Mouse (Mus musculus): ENCODE data around the gene Odf3b. TPM values are rescaled to one million over a fixed set of nuclear protein-coding genes. Genes with fewer than 3 reads are reported as not detected.

Gene Odf3b
- polyA plus RNA-seq, 1 experiment from 2014 or later: 1.3 TPM

DNA sequence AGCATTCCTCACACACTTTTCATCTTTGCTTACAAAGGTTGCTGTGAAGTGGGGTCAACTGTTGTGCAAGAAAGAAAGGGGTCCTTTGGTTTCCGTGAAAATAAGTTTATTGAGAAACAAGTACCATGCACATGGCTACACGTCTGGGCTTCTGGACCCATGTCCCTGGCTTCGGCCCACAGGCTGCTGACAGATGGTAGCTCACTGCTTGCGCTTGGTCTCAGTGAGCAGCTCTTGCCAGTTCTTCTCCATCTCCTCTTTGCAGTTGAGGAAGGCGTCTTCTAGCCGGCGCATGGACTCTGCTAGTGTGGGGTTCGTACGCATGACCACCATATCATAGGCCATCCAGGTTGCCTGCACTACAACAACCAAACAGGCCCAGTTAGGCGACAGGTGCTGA lies 11.0 kb upstream of the Odf3b start:
- TF ChIP-seq CTCF (IDR thresholded peaks at IDR 0.05; ENCODE audit: low read depth): no peak

DNA sequence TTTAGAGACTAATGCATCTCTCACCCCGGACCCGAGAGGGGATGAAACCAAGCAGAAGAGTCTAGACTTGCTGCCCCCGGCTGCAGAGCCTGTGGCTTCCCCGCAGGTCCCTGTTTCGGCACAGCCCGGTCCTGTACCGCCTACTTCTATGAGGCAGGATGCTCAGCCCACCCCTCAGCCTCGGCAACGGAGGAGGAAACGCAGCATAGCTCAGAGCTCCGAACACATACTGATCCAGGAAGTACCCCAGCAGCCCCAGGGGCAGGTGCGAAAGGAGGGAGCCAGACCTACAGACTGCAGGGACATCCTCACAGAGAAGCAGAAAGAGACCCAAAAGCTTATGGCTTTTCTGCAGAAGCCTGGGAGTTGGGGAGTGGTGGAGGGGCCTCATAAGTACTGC lies 8.0 kb upstream of the Odf3b start:
- no peak overlapping the region for H3K4me2 ChIP-seq
- H3K36me3 ChIP-seq (ENCODE audit: insufficient read depth): no peaks in the 10 kb centered on the region
- no peak for DNase-seq
- no peaks in the 10 kb centered on the region for H3K4me1 ChIP-seq (ENCODE audit: insufficient read depth)
- H3K9me3 ChIP-seq (ENCODE audit: low read depth, low read length): no peaks in the 10 kb centered on the region
- WGBS: 34% methylated on average over 12 of the region's 12 CpGs
- no peaks in the 10 kb centered on the region; the same call in 1 of the 2 replicates for H3K27me3 ChIP-seq (ENCODE audit: insufficient read depth, low read length)
- no peak for ATAC-seq (ENCODE audit: insufficient read depth)
- TF ChIP-seq CTCF (IDR thresholded peaks at IDR 0.05; ENCODE audit: low read depth): no peak
- no peak overlapping the region for H3K9ac ChIP-seq
- H3K4me3 ChIP-seq (ENCODE audit: low read depth, low read length): no peak overlapping the region
- H3K27ac ChIP-seq (ENCODE audit: low read depth): no peak overlapping the region

More for the DNA sequence above, 11.0 kb upstream of the Odf3b start:
- DNase-seq: no peak
- Histone ChIP-seq H3K9me3 (ENCODE audit: low read depth, low read length) (no peaks in the 10 kb centered on the region), H3K4me2 (no peak overlapping the region), H3K4me3 (ENCODE audit: low read depth, low read length) (no peak overlapping the region), H3K36me3 (ENCODE audit: insufficient read depth) (no peaks in the 10 kb centered on the region), H3K27ac (ENCODE audit: low read depth) (no peak overlapping the region), H3K4me1 (ENCODE audit: insufficient read depth) (no peaks in the 10 kb centered on the region), H3K9ac (no peak overlapping the region), H3K27me3 (ENCODE audit: insufficient read depth, low read length) (no peaks in the 10 kb centered on the region; the same call in 1 of the 2 replicates)
- 87% methylated on average over 10 of the region's 10 CpGs for WGBS
- no peak for ATAC-seq (ENCODE audit: insufficient read depth)

DNA sequence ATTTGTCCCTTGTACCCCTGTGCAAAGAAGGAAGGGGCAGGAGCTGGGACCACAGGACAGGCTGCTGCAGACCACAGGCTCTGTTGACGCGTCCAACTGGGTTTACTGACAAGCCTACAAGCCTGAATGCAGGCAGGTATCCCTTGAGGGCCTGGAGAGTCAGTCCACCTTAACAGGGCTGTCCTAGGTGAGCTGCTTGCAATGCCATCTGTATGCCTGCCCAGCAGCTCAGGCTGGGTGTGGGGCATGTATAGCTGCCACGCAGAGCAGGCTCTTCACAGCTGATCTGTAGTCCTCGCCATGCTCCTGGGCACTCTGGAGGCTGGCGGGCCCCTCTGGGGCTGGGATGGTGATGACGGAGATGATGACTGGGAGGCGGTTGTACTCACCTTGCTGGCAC lies 5.5 kb upstream of the Odf3b start, which contains the start of gene Klhdc7b:
TSS of gene Klhdc7b (plus strand) at position 301 of the 400 bp plus-strand sequence.
- no peak for DNase-seq
- no peak for TF ChIP-seq CTCF (IDR thresholded peaks at IDR 0.05; ENCODE audit: low read depth)
- Histone ChIP-seq H3K36me3 (ENCODE audit: insufficient read depth) (no peaks in the 10 kb centered on the region), H3K4me3 (ENCODE audit: low read depth, low read length) (no peak within 1 kb of the TSS), H3K4me2 (no peak within 1 kb of the TSS), H3K9ac (no peak within 1 kb of the TSS), H3K27me3 (ENCODE audit: insufficient read depth, low read length) (peaks cover 9% of the 10 kb centered on the region), H3K9me3 (ENCODE audit: low read depth, low read length) (no peaks in the 10 kb centered on the region), H3K4me1 (ENCODE audit: insufficient read depth) (no peaks in the 10 kb centered on the region), H3K27ac (ENCODE audit: low read depth) (no peak within 1 kb of the TSS)
- ATAC-seq (ENCODE audit: insufficient read depth): no peak
- WGBS: 75% methylated on average over 7 of the region's 7 CpGs

DNA sequence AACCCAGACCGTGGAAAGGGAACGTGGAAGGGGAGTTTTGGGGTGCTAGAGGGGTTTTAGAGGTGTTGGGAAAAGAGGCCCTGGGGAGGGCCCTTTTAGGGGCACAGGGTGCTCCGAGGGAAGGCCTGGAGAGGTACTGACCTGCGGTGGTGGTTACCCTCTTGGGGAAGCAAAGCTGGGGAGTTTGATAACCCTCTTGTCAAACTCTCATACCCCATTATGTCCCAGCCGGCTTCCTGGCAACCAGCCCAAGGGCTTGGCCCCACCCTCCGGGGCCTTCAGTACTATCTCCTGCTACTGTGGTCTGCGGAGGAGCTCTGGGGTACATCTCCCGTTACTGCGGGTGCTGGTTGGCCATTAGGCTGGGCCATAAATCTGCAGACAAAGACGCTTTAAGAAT lies 347 bp upstream of the Odf3b start:
- peaks cover 6% of the 10 kb centered on the region for H3K4me1 ChIP-seq (ENCODE audit: insufficient read depth)
- H3K4me2 ChIP-seq: peak overlapping the region; percentile 65
- DNase-seq: peak; percentile 56
- H3K9ac ChIP-seq: 0 out of 2 replicates have a peak overlapping the region, but pooled peaks have one; percentile 7
- no peaks in the 10 kb centered on the region for H3K36me3 ChIP-seq (ENCODE audit: insufficient read depth)
- no peak for TF ChIP-seq CTCF (IDR thresholded peaks at IDR 0.05; ENCODE audit: low read depth)
- WGBS: 10% methylated on average over 10 of the region's 10 CpGs
- peak overlapping the region; percentile 34; the same call in 1 of the 2 replicates for H3K4me3 ChIP-seq (ENCODE audit: low read depth, low read length)
- ATAC-seq (ENCODE audit: insufficient read depth): no peak
- no peak overlapping the region for H3K27ac ChIP-seq (ENCODE audit: low read depth)
- no peaks in the 10 kb centered on the region for H3K9me3 ChIP-seq (ENCODE audit: low read depth, low read length)
- peaks cover 44% of the 10 kb centered on the region for H3K27me3 ChIP-seq (ENCODE audit: insufficient read depth, low read length)

DNA sequence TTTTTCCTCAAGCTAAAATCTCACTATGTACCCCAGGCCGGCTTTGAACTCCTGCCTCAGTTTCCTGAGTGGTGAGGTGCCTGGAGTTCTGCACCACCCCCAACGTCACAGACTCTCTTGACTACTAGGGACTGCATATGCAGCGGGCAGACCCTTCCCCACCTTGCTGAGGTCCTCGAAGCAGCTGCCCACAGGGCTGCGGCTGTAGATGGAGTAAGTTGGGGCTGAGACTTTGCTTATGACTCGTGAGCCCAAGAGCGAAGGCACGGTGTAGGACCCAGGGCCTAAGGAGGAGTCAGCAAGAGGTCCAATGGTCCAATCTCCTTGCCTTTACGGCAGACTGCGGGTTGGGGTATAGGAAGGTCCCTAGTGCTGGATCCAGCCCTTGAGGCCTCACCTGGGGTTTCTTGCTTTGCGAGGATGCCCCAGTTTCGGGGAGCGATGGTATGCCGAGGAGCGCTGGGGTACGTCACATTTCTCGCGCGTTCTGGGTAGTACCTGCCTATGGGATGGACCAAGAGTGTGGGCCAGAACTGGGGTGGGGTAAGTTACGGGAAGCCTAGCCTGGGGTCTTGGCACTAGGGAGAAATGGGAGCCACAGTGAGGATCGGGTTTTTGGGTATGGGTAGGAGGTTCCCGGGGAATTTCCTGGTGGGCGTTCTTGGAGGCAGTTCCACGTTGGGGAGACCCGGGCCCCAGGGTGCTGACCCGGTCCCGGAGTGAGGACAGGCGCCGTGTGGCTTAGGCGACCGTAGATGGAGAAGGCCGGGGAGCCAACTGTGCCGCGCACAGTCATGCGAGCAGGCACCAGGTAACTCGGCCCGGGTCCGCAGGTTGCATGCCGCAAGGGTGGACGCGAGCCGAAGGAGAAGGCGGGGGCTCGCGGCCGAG lies 899 bp downstream of the Odf3b start:
- TF ChIP-seq CTCF (IDR thresholded peaks at IDR 0.05; ENCODE audit: low read depth): no peak
- Histone ChIP-seq H3K4me1 (ENCODE audit: insufficient read depth) (peaks cover 6% of the 10 kb centered on the region), H3K9ac (0 out of 2 replicates have a peak overlapping the region, but pooled peaks have one; percentile 7), H3K27me3 (ENCODE audit: insufficient read depth, low read length) (peaks cover 44% of the 10 kb centered on the region), H3K36me3 (ENCODE audit: insufficient read depth) (no peaks in the 10 kb centered on the region), H3K9me3 (ENCODE audit: low read depth, low read length) (no peaks in the 10 kb centered on the region), H3K4me3 (ENCODE audit: low read depth, low read length) (peak overlapping the region; percentile 34), H3K4me2 (peak overlapping the region; percentile 65), H3K27ac (ENCODE audit: low read depth) (no peak overlapping the region)
- DNase-seq (peak; percentile 8), ATAC-seq (ENCODE audit: insufficient read depth) (no peak)
- WGBS: 12% methylated on average over 43 of the region's 46 CpGs

DNA sequence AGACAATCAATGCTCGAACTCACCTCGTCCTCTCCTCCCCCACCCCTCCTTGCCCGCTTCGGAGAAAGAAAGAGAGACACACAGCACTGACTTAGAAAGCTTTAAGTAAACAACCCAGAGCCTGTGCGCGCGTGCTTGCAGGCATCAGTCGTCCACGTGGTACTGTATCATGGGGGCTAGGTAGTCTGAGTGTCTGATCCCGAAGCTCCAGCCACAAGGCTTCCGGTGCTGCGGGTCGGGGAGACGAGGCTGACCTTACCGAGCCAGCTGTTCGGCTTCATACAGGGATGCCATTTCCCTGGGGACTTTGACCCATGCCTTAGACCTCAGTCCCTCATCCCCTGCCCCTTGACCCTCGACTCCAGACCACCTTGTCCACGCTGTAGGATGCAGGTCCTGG lies 1.7 kb downstream of the Odf3b start:
- Histone ChIP-seq H3K27ac (ENCODE audit: low read depth) (no peak overlapping the region), H3K4me3 (ENCODE audit: low read depth, low read length) (no peak overlapping the region), H3K4me2 (peak overlapping the region; percentile 33; the same call in 1 of the 2 replicates), H3K9me3 (ENCODE audit: low read depth, low read length) (no peaks in the 10 kb centered on the region), H3K36me3 (ENCODE audit: insufficient read depth) (peaks cover 6% of the 10 kb centered on the region), H3K27me3 (ENCODE audit: insufficient read depth, low read length) (peaks cover 44% of the 10 kb centered on the region), H3K4me1 (ENCODE audit: insufficient read depth) (peaks cover 6% of the 10 kb centered on the region), H3K9ac (no peak overlapping the region)
- no peak for ATAC-seq (ENCODE audit: insufficient read depth)
- TF ChIP-seq CTCF (IDR thresholded peaks at IDR 0.05; ENCODE audit: low read depth): no peak
- DNase-seq: no peak
- WGBS: 1% methylated on average over 18 of the region's 18 CpGs

DNA sequence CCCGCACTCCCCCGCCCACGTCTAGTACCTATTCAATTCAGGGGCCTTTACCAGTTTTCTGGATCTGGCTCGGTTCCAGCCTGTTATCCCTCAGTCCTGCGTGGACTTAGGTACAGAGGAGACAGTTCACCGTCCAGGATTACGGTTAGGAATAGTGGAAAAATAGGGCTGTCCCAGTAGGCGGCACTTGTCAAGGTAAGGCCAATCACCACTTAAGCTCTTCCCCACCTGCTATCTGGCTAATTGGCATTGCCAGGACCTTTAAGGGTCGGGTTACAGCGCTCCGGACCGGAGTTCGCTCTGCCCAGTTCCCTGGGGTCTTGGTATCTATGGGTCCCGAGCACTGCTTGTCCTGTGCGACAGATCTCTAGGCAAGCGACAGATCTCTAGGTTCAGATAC lies 2.1 kb downstream of the Odf3b start, which contains the start of gene Tymp:
TSS of gene Tymp (minus strand) at position 83 of the 400 bp plus-strand sequence.
- peak within 1 kb of the TSS; percentile 33; the same call in 1 of the 2 replicates for H3K4me2 ChIP-seq
- H3K27ac ChIP-seq (ENCODE audit: low read depth): no peak within 1 kb of the TSS
- H3K9me3 ChIP-seq (ENCODE audit: low read depth, low read length): no peaks in the 10 kb centered on the region
- H3K36me3 ChIP-seq (ENCODE audit: insufficient read depth): peaks cover 10% of the 10 kb centered on the region
- TF ChIP-seq CTCF (IDR thresholded peaks at IDR 0.05; ENCODE audit: low read depth): no peak
- peaks cover 44% of the 10 kb centered on the region for H3K27me3 ChIP-seq (ENCODE audit: insufficient read depth, low read length)
- ATAC-seq (ENCODE audit: insufficient read depth): no peak
- H3K9ac ChIP-seq: no peak within 1 kb of the TSS
- WGBS: 17% methylated on average over 16 of the region's 16 CpGs
- H3K4me1 ChIP-seq (ENCODE audit: insufficient read depth): peaks cover 6% of the 10 kb centered on the region
- no peak for DNase-seq
- H3K4me3 ChIP-seq (ENCODE audit: low read depth, low read length): no peak within 1 kb of the TSS
